Mouse (Mus musculus): Measurements from ENCODE around the gene Lnx1. TPM values are rescaled to one million over a fixed set of nuclear protein-coding genes. Genes with fewer than 3 reads are reported as not detected.

Lnx1 gene
- polyA plus RNA-seq, 1 experiment from 2014 or later = not detected

DNA sequence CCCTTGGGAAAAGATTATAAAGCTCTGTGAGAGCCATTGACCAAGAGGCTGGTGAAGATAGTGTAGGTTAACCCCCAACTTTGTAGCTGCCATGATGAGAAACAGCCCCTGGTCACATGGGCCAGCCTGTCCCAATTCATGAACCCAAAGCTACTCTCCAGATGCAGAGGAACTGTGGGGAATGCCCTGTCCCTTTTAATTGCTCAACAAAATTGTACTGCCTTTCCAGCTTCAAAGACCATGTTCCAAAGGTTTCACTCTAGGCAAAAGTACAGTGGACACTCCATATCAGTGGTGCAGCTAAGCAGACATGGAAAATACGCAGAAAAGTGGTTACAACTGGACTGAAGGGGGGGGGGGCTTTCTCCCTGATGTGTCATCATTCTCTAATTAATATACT is 53.6 kb downstream of the Lnx1 start:
- 100% methylated on average over 1 of the region's 1 CpGs for WGBS (ENCODE audit: missing documents)

GRCm38 (mm10) chr5:74648216-74648615 is 54.5 kb downstream of the Lnx1 start:
- no peak overlapping the region for H3K4me3 ChIP-seq (ENCODE audit: inconsistent target)
- 91% methylated on average over 9 of the region's 9 CpGs for WGBS (ENCODE audit: missing documents)
- no peaks in the 10 kb centered on the region for H3K79me2 ChIP-seq (ENCODE audit: inconsistent target)
- H3K36me3 ChIP-seq (ENCODE audit: inconsistent target) = no peaks in the 10 kb centered on the region
- H3K27ac ChIP-seq = no peak overlapping the region

More for the DNA sequence above, 53.6 kb downstream of the Lnx1 start:
- H3K36me3 ChIP-seq (ENCODE audit: inconsistent target) = no peaks in the 10 kb centered on the region
- H3K27ac ChIP-seq = no peak overlapping the region
- no peak overlapping the region for H3K4me3 ChIP-seq (ENCODE audit: inconsistent target)
- H3K79me2 ChIP-seq (ENCODE audit: inconsistent target) = no peaks in the 10 kb centered on the region

DNA sequence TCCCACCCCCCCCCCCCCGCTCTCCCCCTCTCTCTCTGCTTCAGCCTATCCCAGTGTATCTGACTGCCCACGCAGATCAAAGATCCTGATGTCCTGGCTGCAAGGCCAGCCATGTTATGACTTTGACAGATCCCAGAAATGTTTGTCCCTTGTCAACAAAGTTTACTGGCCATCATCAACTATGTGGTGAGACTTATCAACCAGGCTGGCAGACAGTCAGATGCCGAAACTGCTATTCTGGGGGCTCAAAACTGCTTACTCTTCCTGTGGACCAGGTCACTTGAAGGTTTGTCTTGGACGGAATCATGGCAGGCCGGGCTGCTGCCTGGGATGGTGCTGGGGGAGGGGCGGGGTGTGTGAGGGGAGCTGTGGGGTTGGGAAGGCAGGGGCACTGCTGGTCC is 55.1 kb downstream of the Lnx1 start:
- Histone ChIP-seq H3K4me3 (ENCODE audit: inconsistent target) (no peak overlapping the region), H3K79me2 (ENCODE audit: inconsistent target) (no peaks in the 10 kb centered on the region), H3K36me3 (ENCODE audit: inconsistent target) (no peaks in the 10 kb centered on the region), H3K27ac (no peak overlapping the region)
- 100% methylated on average over 4 of the region's 6 CpGs for WGBS (ENCODE audit: missing documents)

DNA sequence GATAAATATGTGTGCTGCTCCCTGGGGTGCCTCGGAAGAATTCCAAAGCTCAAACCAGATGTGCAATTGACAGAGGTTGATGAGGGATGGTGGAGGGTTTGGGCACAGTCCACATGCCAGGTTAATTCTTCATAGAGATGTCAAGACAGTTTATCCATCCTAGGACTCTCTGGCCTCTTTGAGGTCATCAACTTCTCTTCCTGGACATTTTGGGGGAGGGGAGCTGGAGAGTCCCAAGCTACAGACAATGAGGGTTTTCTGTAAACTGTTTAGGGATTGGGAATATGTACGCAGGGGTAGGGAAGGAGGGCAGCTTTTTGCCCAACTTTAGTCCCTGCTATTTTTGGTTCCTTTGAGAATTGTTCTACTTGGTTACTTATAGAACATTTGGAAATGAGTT is 60.4 kb downstream of the Lnx1 start:
- no peak overlapping the region for H3K4me3 ChIP-seq (ENCODE audit: inconsistent target)
- no peaks in the 10 kb centered on the region for H3K36me3 ChIP-seq (ENCODE audit: inconsistent target)
- H3K27ac ChIP-seq = no peak overlapping the region
- 85% methylated on average over 2 of the region's 2 CpGs for WGBS (ENCODE audit: missing documents)
- H3K79me2 ChIP-seq (ENCODE audit: inconsistent target) = no peaks in the 10 kb centered on the region

DNA sequence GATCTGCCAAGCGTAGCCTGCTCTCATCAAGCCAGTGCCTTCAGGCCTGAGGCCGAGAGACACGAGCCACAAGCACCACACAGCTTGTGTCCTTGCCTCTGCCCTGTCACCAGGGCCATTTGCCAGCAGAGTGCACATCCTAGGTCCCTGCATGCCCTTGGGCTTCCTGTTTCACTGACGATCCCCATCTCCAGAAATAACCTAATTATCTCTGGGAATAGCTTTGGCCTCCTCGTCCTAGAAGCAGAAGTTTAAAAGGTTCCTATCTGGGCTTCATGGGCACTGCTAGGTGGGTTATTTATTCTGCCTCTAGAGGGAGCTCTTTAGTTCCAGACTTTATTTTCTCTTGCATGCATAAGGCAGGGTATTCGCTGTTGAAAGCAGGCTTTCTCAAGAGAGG is 61.7 kb downstream of the Lnx1 start:
- H3K27ac ChIP-seq = no peak overlapping the region
- WGBS (ENCODE audit: missing documents) = 59% methylated on average over 6 of the region's 6 CpGs

DNA sequence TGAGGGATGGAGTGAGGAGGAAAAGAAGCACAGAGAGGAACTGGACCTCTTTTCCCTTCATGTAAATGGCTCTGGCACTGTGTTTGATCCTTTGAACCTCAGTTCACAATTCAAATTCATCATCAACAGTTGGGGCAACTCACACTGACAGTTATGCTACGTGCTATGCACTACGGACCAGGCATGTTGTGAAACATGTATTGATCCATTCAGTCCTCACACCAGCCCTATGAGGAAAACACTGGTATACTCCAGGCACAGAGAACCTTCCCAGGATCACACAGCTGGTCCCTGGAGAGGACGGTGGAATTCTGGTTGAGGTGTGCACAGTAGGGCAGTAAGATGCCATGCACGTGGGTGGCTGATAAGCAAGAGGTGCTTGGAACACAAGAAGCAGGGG is 62.2 kb downstream of the Lnx1 start:
- no peak overlapping the region for H3K4me3 ChIP-seq (ENCODE audit: inconsistent target)
- no peak overlapping the region for H3K27ac ChIP-seq
- 93% methylated on average over 3 of the region's 4 CpGs for WGBS (ENCODE audit: missing documents)
- H3K36me3 ChIP-seq (ENCODE audit: inconsistent target) = no peaks in the 10 kb centered on the region
- no peaks in the 10 kb centered on the region for H3K79me2 ChIP-seq (ENCODE audit: inconsistent target)

More for the DNA sequence above, 61.7 kb downstream of the Lnx1 start:
- Histone ChIP-seq H3K4me3 (ENCODE audit: inconsistent target) (no peak overlapping the region), H3K79me2 (ENCODE audit: inconsistent target) (no peaks in the 10 kb centered on the region), H3K36me3 (ENCODE audit: inconsistent target) (no peaks in the 10 kb centered on the region)

DNA sequence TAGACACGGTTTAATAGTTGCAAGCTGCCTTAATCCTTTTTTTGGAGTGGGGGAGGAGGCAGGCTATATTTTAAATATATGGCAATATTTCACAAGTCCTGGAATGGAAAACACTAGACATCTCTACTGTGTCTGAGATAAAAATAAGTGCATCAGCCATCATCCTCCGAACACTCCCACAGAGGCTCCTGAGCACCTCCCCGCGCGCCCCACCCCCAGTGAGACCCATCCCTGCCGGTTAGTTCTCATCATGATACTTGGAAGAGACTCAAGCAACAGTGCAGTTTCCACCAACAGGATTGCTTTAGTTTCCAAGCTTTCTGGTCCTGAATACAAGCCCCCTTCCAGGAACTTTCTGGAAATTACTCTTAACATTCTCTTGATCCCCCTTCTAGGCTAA is 63.2 kb downstream of the Lnx1 start:
- H3K79me2 ChIP-seq (ENCODE audit: inconsistent target) = no peaks in the 10 kb centered on the region
- no peaks in the 10 kb centered on the region for H3K36me3 ChIP-seq (ENCODE audit: inconsistent target)
- no peak overlapping the region for H3K4me3 ChIP-seq (ENCODE audit: inconsistent target)
- 92% methylated on average over 6 of the region's 6 CpGs for WGBS (ENCODE audit: missing documents)
- no peak overlapping the region for H3K27ac ChIP-seq

DNA sequence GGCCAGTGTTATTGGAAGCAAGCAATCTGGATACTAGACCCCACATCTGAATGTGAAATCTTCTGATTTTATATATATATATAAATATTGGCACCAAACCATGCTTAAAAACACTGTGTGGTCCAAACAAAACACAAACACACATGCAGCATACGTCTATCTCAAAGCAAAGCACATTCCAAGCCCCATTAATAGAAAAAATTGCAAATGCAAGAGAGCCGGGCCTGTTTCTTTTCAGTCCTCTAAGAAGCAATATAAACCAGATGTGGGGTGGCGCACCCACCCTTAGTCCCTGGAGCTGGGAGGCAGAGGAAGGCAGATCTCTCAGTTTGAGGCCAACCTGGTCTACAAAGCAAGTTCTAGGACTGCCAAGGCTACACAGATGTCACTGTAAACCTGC is 68.3 kb downstream of the Lnx1 start:
- H3K27ac ChIP-seq = no peak overlapping the region
- WGBS (ENCODE audit: missing documents) = 98% methylated on average over 3 of the region's 3 CpGs
- no peak overlapping the region for H3K4me3 ChIP-seq (ENCODE audit: inconsistent target)
- no peaks in the 10 kb centered on the region for H3K36me3 ChIP-seq (ENCODE audit: inconsistent target)
- H3K79me2 ChIP-seq (ENCODE audit: inconsistent target) = no peaks in the 10 kb centered on the region

- Histone ChIP-seq H3K36me3 (ENCODE audit: inconsistent target) (no peaks in the 10 kb centered on the region), H3K79me2 (ENCODE audit: inconsistent target) (no peaks in the 10 kb centered on the region)
- 94% methylated on average over 6 of the region's 6 CpGs for WGBS (ENCODE audit: missing documents)
Measured at GRCm38 (mm10) chr5:74633453-74633852, 69.3 kb downstream of the Lnx1 start.

DNA sequence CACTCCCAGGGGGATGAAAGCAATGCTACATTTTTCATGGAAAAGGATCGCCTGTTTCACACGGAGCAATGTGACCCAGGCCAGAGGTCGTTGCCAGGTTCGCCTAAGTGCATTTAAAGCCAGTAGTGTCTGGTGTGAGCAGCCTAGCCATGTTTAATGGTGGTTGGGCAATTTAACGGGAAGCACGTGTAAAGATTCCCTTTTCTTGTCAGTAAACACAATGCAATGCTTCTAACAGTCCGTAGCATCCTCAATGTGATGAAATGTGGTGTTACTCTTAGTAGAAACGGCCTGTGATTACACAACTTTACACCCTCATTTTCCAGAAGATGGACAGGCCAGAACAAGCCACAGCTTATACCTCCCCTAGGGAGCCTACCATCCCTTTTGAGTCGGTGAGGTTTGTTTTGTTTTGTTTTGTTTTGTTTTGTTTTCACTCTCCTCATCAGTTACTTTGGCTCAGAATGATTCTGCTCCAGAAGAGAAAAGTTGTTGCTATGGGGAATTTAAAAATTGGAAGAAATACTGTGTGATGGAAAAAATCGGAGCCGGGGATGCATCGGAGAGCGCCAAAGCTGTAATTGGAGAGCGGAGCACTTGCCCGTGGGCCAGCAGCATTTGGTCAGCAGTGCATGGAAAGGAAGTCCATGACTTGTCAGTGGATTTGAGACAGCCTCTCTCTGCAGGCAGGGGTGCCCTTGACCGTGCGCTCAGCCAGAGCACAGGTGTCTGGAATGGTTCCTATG is 70.2 kb downstream of the Lnx1 start:
- H3K4me3 ChIP-seq (ENCODE audit: inconsistent target) = no peak overlapping the region
- H3K79me2 ChIP-seq (ENCODE audit: inconsistent target) = no peaks in the 10 kb centered on the region
- H3K27ac ChIP-seq = no peak overlapping the region
- 70% methylated on average over 17 of the region's 17 CpGs for WGBS (ENCODE audit: missing documents)
- H3K36me3 ChIP-seq (ENCODE audit: inconsistent target) = no peaks in the 10 kb centered on the region

More at GRCm38 (mm10) chr5:74633453-74633852, 69.3 kb downstream of the Lnx1 start:
- H3K4me3 ChIP-seq (ENCODE audit: inconsistent target) = no peak overlapping the region
- H3K27ac ChIP-seq = no peak overlapping the region

DNA sequence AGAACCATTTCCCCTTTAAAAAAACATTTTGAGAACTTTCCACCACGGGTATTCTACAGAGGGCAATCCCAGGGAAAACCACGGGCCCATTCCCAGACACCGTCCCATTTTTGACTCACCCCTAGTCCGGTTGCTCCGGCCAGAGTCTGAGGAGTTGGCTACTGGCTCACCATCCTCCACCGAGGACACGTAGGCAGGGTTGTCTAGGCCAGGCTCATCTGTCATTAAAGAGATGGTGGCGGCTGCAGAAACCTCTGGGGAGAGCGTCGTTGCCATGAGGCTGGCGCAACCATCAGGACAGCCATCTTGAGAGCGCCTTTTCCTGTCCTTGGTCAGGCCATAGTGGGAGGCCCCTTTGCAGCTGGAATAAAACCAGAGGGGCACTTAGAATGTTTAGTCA is 74.7 kb downstream of the Lnx1 start:
- no peaks in the 10 kb centered on the region for H3K79me2 ChIP-seq (ENCODE audit: inconsistent target)
- no peak overlapping the region for H3K4me3 ChIP-seq (ENCODE audit: inconsistent target)
- no peaks in the 10 kb centered on the region for H3K36me3 ChIP-seq (ENCODE audit: inconsistent target)
- WGBS (ENCODE audit: missing documents) = 90% methylated on average over 12 of the region's 12 CpGs
- no peak overlapping the region for H3K27ac ChIP-seq

GRCm38 (mm10) chr5:74624385-74624784 is 78.3 kb downstream of the Lnx1 start:
- Histone ChIP-seq H3K36me3 (ENCODE audit: inconsistent target) (no peaks in the 10 kb centered on the region), H3K79me2 (ENCODE audit: inconsistent target) (no peaks in the 10 kb centered on the region), H3K4me3 (ENCODE audit: inconsistent target) (no peak overlapping the region), H3K27ac (no peak overlapping the region)
- 80% methylated on average over 5 of the region's 5 CpGs for WGBS (ENCODE audit: missing documents)

GRCm38 (mm10) chr5:74623316-74624000 is 79.3 kb downstream of the Lnx1 start:
- H3K4me3 ChIP-seq (ENCODE audit: inconsistent target) = no peak overlapping the region
- 93% methylated on average over 14 of the region's 14 CpGs for WGBS (ENCODE audit: missing documents)
- no peaks in the 10 kb centered on the region for H3K36me3 ChIP-seq (ENCODE audit: inconsistent target)
- H3K27ac ChIP-seq = no peak overlapping the region
- no peaks in the 10 kb centered on the region for H3K79me2 ChIP-seq (ENCODE audit: inconsistent target)

- no peak overlapping the region for H3K4me3 ChIP-seq (ENCODE audit: inconsistent target)
- no peak overlapping the region for H3K27ac ChIP-seq
- no peaks in the 10 kb centered on the region for H3K79me2 ChIP-seq (ENCODE audit: inconsistent target)
- WGBS (ENCODE audit: missing documents) = 98% methylated on average over 7 of the region's 7 CpGs
- H3K36me3 ChIP-seq (ENCODE audit: inconsistent target) = no peaks in the 10 kb centered on the region
Measured at GRCm38 (mm10) chr5:74621691-74622470, 80.8 kb downstream of the Lnx1 start.

- no peak overlapping the region for H3K4me3 ChIP-seq (ENCODE audit: inconsistent target)
- H3K36me3 ChIP-seq (ENCODE audit: inconsistent target) = no peaks in the 10 kb centered on the region
- H3K79me2 ChIP-seq (ENCODE audit: inconsistent target) = no peaks in the 10 kb centered on the region
- 45% methylated on average over 2 of the region's 3 CpGs for WGBS (ENCODE audit: missing documents)
- H3K27ac ChIP-seq = no peak overlapping the region
Measured at GRCm38 (mm10) chr5:74618573-74619059, 84.1 kb downstream of the Lnx1 start.
